8 mouse cellular contexts compared by ENCODE assay signal in the genomic region with DNA sequence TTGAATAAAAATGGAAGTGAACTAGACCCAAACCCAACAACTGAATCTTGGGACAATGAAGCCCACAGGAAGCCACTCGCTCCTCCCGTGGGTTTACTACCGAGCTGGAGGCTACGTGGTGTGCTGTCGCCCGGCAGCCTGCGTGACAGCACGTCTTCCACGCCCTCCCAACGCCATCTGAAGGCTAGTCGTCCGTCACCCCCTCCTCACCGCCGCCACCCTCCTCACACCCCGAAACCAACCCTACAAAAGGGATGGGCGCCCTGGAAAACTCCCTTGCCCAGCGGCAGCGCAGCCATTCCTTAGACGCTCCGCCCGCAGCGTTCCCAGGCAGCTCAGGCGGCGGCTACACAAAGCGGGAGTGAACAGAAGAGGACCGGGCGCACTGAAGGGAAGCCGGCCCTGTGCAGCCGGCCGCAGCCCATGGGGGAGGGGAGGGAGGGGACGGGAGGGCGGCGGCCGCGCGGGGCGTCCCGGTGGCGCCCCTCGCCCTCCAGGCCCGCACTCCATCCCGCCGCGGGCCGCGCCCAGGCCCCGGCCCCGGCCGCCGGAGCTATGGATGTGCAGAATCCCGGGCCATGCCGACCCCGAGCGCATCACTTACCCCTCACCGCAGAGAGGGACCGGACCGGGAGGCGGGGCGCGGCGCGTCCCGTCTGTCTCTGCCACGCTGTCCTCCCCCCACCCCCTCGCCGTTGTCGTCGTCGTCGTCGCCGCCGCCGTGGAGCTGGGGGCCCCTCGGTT. TPM values are rescaled to one million over a fixed set of nuclear protein-coding genes. Genes with fewer than 3 reads are reported as not detected.
A peak's percentile ranks its signal among the peaks of the same experiment; 100 is the strongest.
DNase-seq lines count a peak whose midpoint lies in the region; ATAC-seq and TF ChIP-seq lines count a peak whose summit lies in the region.

No protein-coding gene starts in this region.

- peak overlapping the region; percentile 16 for H3K27ac ChIP-seq in ES-E14 (ENCODE audit: insufficient read depth, low read depth, low read length, poor library complexity, severe bottlenecking)
- peak overlapping the region; percentile 100 for H3K27ac ChIP-seq in forebrain, embryonic 15.5 days (replicated peaks)

- in situ Hi-C loops in ES-E14 (cut with MboI; ENCODE audit: low sequenced_read_pairs in 2 of 2, unreplicated experiment in 2 of 2) = no loop called here

- peak overlapping the region; percentile 71 for H3K9ac ChIP-seq in ES-E14 (ENCODE audit: insufficient read depth, low read depth, low read length, poor library complexity, severe bottlenecking)
- peak overlapping the region; percentile 99 for H3K9ac ChIP-seq in forebrain, embryonic 15.5 days (replicated peaks)

- peak; percentile 57 for ATAC-seq in forebrain, embryonic 15.5 days (replicated peaks)

- H3K4me3 ChIP-seq in ES-E14 (ENCODE audit: insufficient read depth in 1 of 2, low read depth in 1 of 2, low read length in 2 of 2, poor library complexity in 1 of 2, severe bottlenecking in 1 of 2) = peak overlapping the region; percentile 80 to 85
- peak overlapping the region; percentile 88 for H3K4me3 ChIP-seq in forebrain, embryonic 15.5 days

- peak; percentile 37 for DNase-seq in ES-E14 (ENCODE audit: low read depth, low spot score)
- DNase-seq in cerebellum, adult 11-12 months = peak; percentile 78
- DNase-seq in heart, postnatal 25 days (ENCODE audit: low spot score) = peak; percentile 50
- peak; percentile 83 for DNase-seq in layer of hippocampus, adult 9-11 months
- DNase-seq in lung, postnatal 10 days = peak; percentile 79
- peak; percentile 46 for DNase-seq in ovary, postnatal 14 days (ENCODE audit: low spot score)
- DNase-seq in thymus, postnatal 0 days (ENCODE audit: low spot score) = peak; percentile 36

- intact Hi-C loops in heart, postnatal 25 days (cut with DNase I) = no loop called here

- no peaks in the 10 kb centered on the region for H3K4me1 ChIP-seq in ES-E14 (ENCODE audit: control insufficient read depth in 2 of 2, insufficient read depth in 2 of 2, low read length in 2 of 2, poor library complexity in 1 of 2)
- H3K4me1 ChIP-seq in forebrain, embryonic 15.5 days = peaks cover 44% of the 10 kb centered on the region

- under 1% methylated on average over 68 of the region's 75 CpGs for WGBS in forebrain, embryonic 15.5 days

- no peaks in the 10 kb centered on the region for H3K27me3 ChIP-seq in forebrain, embryonic 15.5 days

- no peaks in the 10 kb centered on the region for H3K9me3 ChIP-seq in ES-E14 (ENCODE audit: control insufficient read depth, insufficient read depth, low read depth, low read length)
- no peaks in the 10 kb centered on the region for H3K9me3 ChIP-seq in forebrain, embryonic 15.5 days

- no peaks in the 10 kb centered on the region for H3K36me3 ChIP-seq in ES-E14 (ENCODE audit: control insufficient read depth, insufficient read depth, low read length, poor library complexity, severe bottlenecking)
- no peaks in the 10 kb centered on the region for H3K36me3 ChIP-seq in forebrain, embryonic 15.5 days

- peak overlapping the region; percentile 66 for H3K4me2 ChIP-seq in forebrain, embryonic 15.5 days (replicated peaks)

TF ChIP-seq in ES-E14, 5 proteins besides CTCF, POLR2A, EP300 and RAD21:
- TF ChIP-seq ZC3H11A (IDR thresholded peaks at IDR 0.05; ENCODE audit: borderline replicate concordance, low read depth, low read length) = no peak
- no peak for TF ChIP-seq CHD2 (IDR thresholded peaks at IDR 0.05; ENCODE audit: low read depth, low read length)
- no peak for TF ChIP-seq ZNF384 (IDR thresholded peaks at IDR 0.05; ENCODE audit: low read depth, low read length)
- no peak for TF ChIP-seq MAFK (IDR thresholded peaks at IDR 0.05; ENCODE audit: insufficient read depth, low read depth, low read length)
- no peak for TF ChIP-seq HCFC1 (IDR thresholded peaks at IDR 0.05; ENCODE audit: borderline replicate concordance, insufficient read depth, low read length)
TF ChIP-seq in ES-E14: peak in this region for 0.

RNA-seq across cellular contexts. Expression of a gene that starts 0.4 kb away (rescaled TPM):
- total RNA-seq in ES-E14 (2012; rRNA removed) = 14.2 and 20.8 TPM in 2 replicates
- 141 and 149 TPM in 2 replicates for polyA plus RNA-seq in forebrain, embryonic 15.5 days (2015; fragmentation: Nextera tagmentation; extraction: Ambion mirVana)
- 10 to 100 TPM; 19.1 to 28.7 TPM for total RNA-seq in heart, postnatal 25 days (2021)
- 15.0 and 16.4 TPM in 2 replicates for polyA plus RNA-seq in thymus, postnatal 0 days (2015; fragmentation: Nextera tagmentation; extraction: Ambion mirVana)

RNA-seq across cellular contexts. Expression of a gene that starts 1.0 kb away (rescaled TPM):
- 5.0 and 5.4 TPM in 2 replicates for total RNA-seq in ES-E14 (2012; rRNA removed)
- polyA plus RNA-seq in forebrain, embryonic 15.5 days (2015; fragmentation: Nextera tagmentation; extraction: Ambion mirVana) = 33.8 and 33.9 TPM in 2 replicates
- 1 to 10 TPM; 3.7 to 3.9 TPM for total RNA-seq in heart, postnatal 25 days (2021)
- polyA plus RNA-seq in thymus, postnatal 0 days (2015; fragmentation: Nextera tagmentation; extraction: Ambion mirVana) = 15.8 and 17.7 TPM in 2 replicates

Comparison
In these comparisons a context has a peak if more than half of its experiments do, and no peak if none do; other contexts are left out.
1. Peak in every context shown above with its lines: DNase-seq, ATAC-seq, H3K4me3 ChIP-seq and H3K27ac ChIP-seq.